Mouse (Mus musculus) urinary bladder, postnatal 36 days (tissue): Measurements from ENCODE around the gene Olfr954.

Experiments
- DNase-seq, 2 experiments: peaks; one replicate each; pipeline ENCODE4 v3.0.0; 2022; ENCODE audit warnings: low spot score in 2 of 2, mixed read lengths in 1 of 2

The Olfr954 gene

GRCm38 (mm10) chr9:39456401-39456800 lies at the start of gene Olfr954:
Gene Olfr954, plus strand, starts transcription at chr9:39456701.
- no peak for DNase-seq

- DNase-seq, result no peak
These were observed 29.5 kb upstream of the Olfr954 start, which contains the start of gene Olfr952 for GRCm38 (mm10) chr9:39427048-39427447. Gene Olfr952, minus strand, starts transcription at chr9:39427148.

GRCm38 (mm10) chr9:39471844-39472243 lies 15.3 kb downstream of the Olfr954 start, which contains the start of gene Olfr955:
Gene Olfr955, minus strand, starts transcription at chr9:39471944.
- no peak for DNase-seq

- no peak for DNase-seq
These were observed 37.4 kb downstream of the Olfr954 start, which contains the start of gene Olfr44 for GRCm38 (mm10) chr9:39493895-39494294. Gene Olfr44, minus strand, starts transcription at chr9:39493995.

- DNase-seq, result peak in 1 of 2 experiments; percentile 24
These were observed 52.5 kb downstream of the Olfr954 start for GRCm38 (mm10) chr9:39508998-39509397.

- DNase-seq, result no peak
These were observed 52.9 kb downstream of the Olfr954 start for GRCm38 (mm10) chr9:39509412-39509811.
